Mouse (Mus musculus): Measurements from ENCODE around the gene Orc3. TPM values are rescaled to one million over a fixed set of nuclear protein-coding genes. Genes with fewer than 3 reads are reported as not detected.

Gene Orc3
- total and polyA plus RNA-seq, 3 experiments: 48.0 to 74.2 TPM; not detected in 1

GRCm38 (mm10) chr4:34656101-34656500, 41.4 kb upstream of the Orc3 start:
- no peak for DNase-seq (ENCODE audit: low read depth, low spot score)
- no peak overlapping the region for H3K4me3 ChIP-seq (ENCODE audit: control insufficient read depth in 1 of 2, insufficient read depth in 1 of 2, low read depth in 2 of 2, low read length in 2 of 2)
- H3K36me3 ChIP-seq (ENCODE audit: control insufficient read depth in 1 of 2, insufficient read depth in 2 of 2, low read length in 2 of 2): peaks cover 0 to 14% of the 10 kb centered on the region in 2 experiments; a peak in 2 of 4 replicates
- no peak overlapping the region for H3K9ac ChIP-seq (ENCODE audit: control insufficient read depth, low read depth, low read length, poor library complexity, severe bottlenecking)
- no peaks in the 10 kb centered on the region for H3K9me3 ChIP-seq (replicated peaks; ENCODE audit: insufficient read depth, low read length)
- H3K4me1 ChIP-seq (ENCODE audit: control insufficient read depth in 1 of 2, insufficient read depth in 2 of 2, low read length in 2 of 2): no peaks in the 10 kb centered on the region
- H3K27ac ChIP-seq (ENCODE audit: control insufficient read depth, low read depth, low read length): no peak overlapping the region
- H3K79me2 ChIP-seq (ENCODE audit: control insufficient read depth, insufficient read depth, low read length, poor library complexity): no peaks in the 10 kb centered on the region
- no peak for TF ChIP-seq BHLHE40 (IDR thresholded peaks at IDR 0.05; ENCODE audit: borderline replicate concordance, low read depth, low read length)
- no peaks in the 10 kb centered on the region for H3K27me3 ChIP-seq (ENCODE audit: control insufficient read depth in 1 of 2, insufficient read depth in 2 of 2, low read length in 2 of 2)

DNA sequence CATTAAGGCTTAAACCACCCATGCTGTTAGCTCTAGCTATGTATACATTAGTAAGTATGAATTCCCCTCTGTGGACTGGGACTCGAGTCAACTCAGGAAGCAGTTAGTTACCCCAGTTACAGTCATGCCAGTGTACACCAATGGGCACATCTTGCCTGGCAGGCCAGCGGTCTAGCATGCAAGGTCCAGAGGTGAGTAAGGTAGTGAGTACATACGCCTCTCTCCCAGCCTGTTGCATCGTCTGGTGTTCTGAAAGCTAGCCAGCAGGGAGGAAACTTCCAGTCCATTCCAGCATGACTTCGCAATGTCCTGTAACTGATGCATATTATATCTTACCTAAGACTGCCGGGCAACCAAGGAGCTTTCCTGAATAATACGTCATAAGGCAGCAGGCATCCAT, 38.4 kb upstream of the Orc3 start:
- H3K79me2 ChIP-seq (ENCODE audit: control insufficient read depth, insufficient read depth, low read length, poor library complexity): no peaks in the 10 kb centered on the region
- H3K4me1 ChIP-seq (ENCODE audit: control insufficient read depth in 1 of 2, insufficient read depth in 2 of 2, low read length in 2 of 2): no peaks in the 10 kb centered on the region
- H3K9ac ChIP-seq (ENCODE audit: control insufficient read depth, low read depth, low read length, poor library complexity, severe bottlenecking): no peak overlapping the region
- no peak for DNase-seq (ENCODE audit: low read depth, low spot score)
- H3K9me3 ChIP-seq (replicated peaks; ENCODE audit: insufficient read depth, low read length): no peaks in the 10 kb centered on the region
- no peak overlapping the region for H3K4me3 ChIP-seq (ENCODE audit: control insufficient read depth in 1 of 2, insufficient read depth in 1 of 2, low read depth in 2 of 2, low read length in 2 of 2)
- no peaks in the 10 kb centered on the region for H3K27me3 ChIP-seq (ENCODE audit: control insufficient read depth in 1 of 2, insufficient read depth in 2 of 2, low read length in 2 of 2)
- H3K36me3 ChIP-seq (ENCODE audit: control insufficient read depth in 1 of 2, insufficient read depth in 2 of 2, low read length in 2 of 2): peaks cover 0 to 12% of the 10 kb centered on the region in 2 experiments; a peak in 2 of 4 replicates
- TF ChIP-seq HCFC1 (IDR thresholded peaks at IDR 0.05; ENCODE audit: low read depth, low read length) (no peak), TCF12 (IDR thresholded peaks at IDR 0.05; ENCODE audit: low read depth, low read length) (no peak), POLR2AphosphoS5 (IDR thresholded peaks at IDR 0.05; ENCODE audit: borderline replicate concordance, low read depth, low read length) (no peak), MYB (IDR thresholded peaks at IDR 0.05; ENCODE audit: low read depth, low read length) (no peak), ETS1 (IDR thresholded peaks at IDR 0.05; ENCODE audit: low read depth, low read length) (no peak), RAD21 (IDR thresholded peaks at IDR 0.05; ENCODE audit: low read depth, low read length) (no peak), POLR2AphosphoS2 (IDR thresholded peaks at IDR 0.05; ENCODE audit: low read length) (no peak), USF1 (IDR thresholded peaks at IDR 0.05; ENCODE audit: low read depth, low read length) (no peak), ELF1 (IDR thresholded peaks at IDR 0.05; ENCODE audit: low read depth, low read length) (no peak), ZMIZ1 (IDR thresholded peaks at IDR 0.05; ENCODE audit: low read depth, low read length) (no peak), MAZ (IDR thresholded peaks at IDR 0.05; ENCODE audit: low read depth, low read length) (no peak)
- no peak overlapping the region for H3K27ac ChIP-seq (ENCODE audit: control insufficient read depth, low read depth, low read length)

DNA sequence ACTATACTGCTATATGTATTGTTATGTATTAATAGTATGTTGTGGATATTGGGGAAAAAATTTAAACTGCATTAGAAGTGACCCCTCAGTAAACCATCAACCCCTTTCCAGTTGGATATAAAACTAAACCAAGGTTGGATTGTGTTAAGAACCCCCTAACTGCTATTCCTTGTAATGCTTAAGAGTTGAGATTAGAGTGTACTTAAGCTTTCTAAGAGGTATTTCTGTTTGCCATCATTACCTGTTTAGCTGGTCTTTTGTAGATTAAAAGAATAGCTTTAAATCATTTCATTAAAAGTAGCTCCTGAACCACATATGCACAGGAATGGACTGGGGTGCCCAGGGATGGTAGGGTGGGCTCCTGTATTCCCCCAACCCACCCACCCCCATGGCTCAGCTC, 30.0 kb upstream of the Orc3 start:
- TF ChIP-seq HCFC1 (IDR thresholded peaks at IDR 0.05; ENCODE audit: low read depth, low read length) (no peak), MAX (IDR thresholded peaks at IDR 0.05; ENCODE audit: low read length) (no peak), CHD1 (IDR thresholded peaks at IDR 0.05; ENCODE audit: low read depth, low read length) (no peak), MYC (IDR thresholded peaks at IDR 0.05; ENCODE audit: low read depth, low read length) (no peak), EP300 (IDR thresholded peaks at IDR 0.05; ENCODE audit: low read depth in 1 of 2, low read length in 2 of 2) (no peak), TAL1 (IDR thresholded peaks at IDR 0.05; ENCODE audit: low read length) (no peak), ZKSCAN1 (IDR thresholded peaks at IDR 0.05; ENCODE audit: low read depth, low read length) (no peak), TBP (IDR thresholded peaks at IDR 0.05; ENCODE audit: low read depth, low read length) (no peak), NELFE (IDR thresholded peaks at IDR 0.05; ENCODE audit: low read depth, low read length) (no peak), POLR2AphosphoS2 (IDR thresholded peaks at IDR 0.05; ENCODE audit: low read length) (no peak), ZC3H11A (IDR thresholded peaks at IDR 0.05; ENCODE audit: low read depth, low read length) (no peak), GATA1 (IDR thresholded peaks at IDR 0.05; ENCODE audit: low read depth, low read length) (no peak), POLR2A (IDR thresholded peaks at IDR 0.05; ENCODE audit: control insufficient read depth in 1 of 2, insufficient read depth in 1 of 2, low read depth in 1 of 2, low read length in 2 of 2, poor library complexity in 1 of 2) (no peak), SMC3 (IDR thresholded peaks at IDR 0.05; ENCODE audit: low read depth, low read length) (no peak), SIN3A (IDR thresholded peaks at IDR 0.05; ENCODE audit: low read length) (no peak), NRF1 (IDR thresholded peaks at IDR 0.05; ENCODE audit: insufficient read depth, low read depth, low read length, poor library complexity, severe bottlenecking) (no peak)
- no peaks in the 10 kb centered on the region for H3K4me1 ChIP-seq (ENCODE audit: control insufficient read depth in 1 of 2, insufficient read depth in 2 of 2, low read length in 2 of 2)
- no peak overlapping the region for H3K4me3 ChIP-seq (ENCODE audit: control insufficient read depth in 1 of 2, insufficient read depth in 1 of 2, low read depth in 2 of 2, low read length in 2 of 2)
- H3K79me2 ChIP-seq (ENCODE audit: control insufficient read depth, insufficient read depth, low read length, poor library complexity): no peaks in the 10 kb centered on the region
- no peaks in the 10 kb centered on the region for H3K27me3 ChIP-seq (ENCODE audit: control insufficient read depth in 1 of 2, insufficient read depth in 2 of 2, low read length in 2 of 2)
- no peaks in the 10 kb centered on the region for H3K9me3 ChIP-seq (replicated peaks; ENCODE audit: insufficient read depth, low read length)
- H3K36me3 ChIP-seq (ENCODE audit: control insufficient read depth in 1 of 2, insufficient read depth in 2 of 2, low read length in 2 of 2): peaks cover 0 to 10% of the 10 kb centered on the region in 2 experiments; a peak in 2 of 4 replicates
- DNase-seq (ENCODE audit: low read depth, low spot score): no peak
- no peak overlapping the region for H3K27ac ChIP-seq (ENCODE audit: control insufficient read depth, low read depth, low read length)
- no peak overlapping the region for H3K9ac ChIP-seq (ENCODE audit: control insufficient read depth, low read depth, low read length, poor library complexity, severe bottlenecking)
